ENCODE assay signal across 17 mouse cellular contexts in the genomic region with DNA sequence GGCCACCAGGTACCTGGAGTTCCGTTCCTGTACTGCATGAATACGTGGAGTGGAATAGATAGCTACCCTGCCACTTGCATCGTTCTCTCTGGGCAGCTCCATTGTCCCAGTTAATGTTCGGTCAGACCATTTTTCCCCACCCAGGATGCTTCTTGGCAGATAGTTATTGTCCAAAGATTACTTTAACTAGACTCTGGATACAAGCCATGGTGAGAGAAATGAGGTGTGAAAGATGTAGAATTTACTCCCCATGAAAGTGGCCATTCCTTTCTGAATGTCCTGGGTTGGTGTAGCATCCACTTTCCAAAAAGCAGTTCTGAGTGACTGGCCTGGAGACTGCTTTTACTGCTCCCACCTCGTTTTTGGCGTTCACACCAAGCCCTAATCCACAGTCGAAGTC. TPM values are rescaled to one million over a fixed set of nuclear protein-coding genes. Genes with fewer than 3 reads are reported as not detected.
"Had no signal": no experiment of that assay in that cellular context is flagged by ENCODE, and none has a peak within 500 bp of the region (broad histone marks: within the 10 kb centered on the region; RNA-seq: fewer than 3 reads in every experiment).

No protein-coding gene starts in this region.

- H3K4me3 ChIP-seq: left cerebral cortex, adult 2 months; limb, embryonic 12.5 days; limb, embryonic 15.5 days; liver, embryonic 12.5 days; liver, embryonic 15.5 days had no signal

- DNase-seq: kidney, postnatal 25 days; layer of hippocampus, postnatal 36 days; left cerebral cortex, postnatal 4 days; lung, adult 2 months; midbrain, embryonic 14.5 days; thymus, adult 18-20 months; thymus, postnatal 36 days had no signal

- H3K27me3 ChIP-seq: limb, embryonic 12.5 days; limb, embryonic 15.5 days; liver, embryonic 12.5 days; liver, embryonic 15.5 days had no signal

- H3K9me3 ChIP-seq: limb, embryonic 12.5 days; limb, embryonic 15.5 days; liver, embryonic 12.5 days; liver, embryonic 15.5 days had no signal

- ATAC-seq: hindbrain, postnatal 0 days; inflammation-experienced regulatory T-cells, adult 6 months; intestine, embryonic 16.5 days; liver, embryonic 12.5 days had no signal

- H3K4me1 ChIP-seq: limb, embryonic 12.5 days; limb, embryonic 15.5 days; liver, embryonic 15.5 days had no signal

- H3K27ac ChIP-seq: hindbrain, postnatal 0 days; left cerebral cortex, adult 2 months; limb, embryonic 12.5 days; limb, embryonic 15.5 days; liver, embryonic 12.5 days; liver, embryonic 15.5 days had no signal

- H3K4me2 ChIP-seq: limb, embryonic 12.5 days; limb, embryonic 15.5 days; liver, embryonic 12.5 days; liver, embryonic 15.5 days had no signal

- H3K9ac ChIP-seq: limb, embryonic 12.5 days; limb, embryonic 15.5 days; liver, embryonic 12.5 days; liver, embryonic 15.5 days had no signal

- H3K36me3 ChIP-seq: limb, embryonic 12.5 days; limb, embryonic 15.5 days; liver, embryonic 12.5 days; liver, embryonic 15.5 days had no signal

RNA-seq across cellular contexts. Expression of a gene that starts 50.3 kb away (rescaled TPM):
- total RNA-seq: megakaryocyte, adult 5-6 weeks had no signal
- polyA plus RNA-seq: macrophage had no signal
